Mouse (Mus musculus): Measurements from ENCODE around the gene Metap2. TPM values are rescaled to one million over a fixed set of nuclear protein-coding genes. Genes with fewer than 3 reads are reported as not detected.
"Not testable (repeated sequence)": the region's sequence is repeated elsewhere in the genome, so short reads cannot be mapped to it uniquely, and the experiment has no call there.

The Metap2 gene
- polyA plus RNA-seq, 1 experiment from 2014 or later: 119 TPM

DNA sequence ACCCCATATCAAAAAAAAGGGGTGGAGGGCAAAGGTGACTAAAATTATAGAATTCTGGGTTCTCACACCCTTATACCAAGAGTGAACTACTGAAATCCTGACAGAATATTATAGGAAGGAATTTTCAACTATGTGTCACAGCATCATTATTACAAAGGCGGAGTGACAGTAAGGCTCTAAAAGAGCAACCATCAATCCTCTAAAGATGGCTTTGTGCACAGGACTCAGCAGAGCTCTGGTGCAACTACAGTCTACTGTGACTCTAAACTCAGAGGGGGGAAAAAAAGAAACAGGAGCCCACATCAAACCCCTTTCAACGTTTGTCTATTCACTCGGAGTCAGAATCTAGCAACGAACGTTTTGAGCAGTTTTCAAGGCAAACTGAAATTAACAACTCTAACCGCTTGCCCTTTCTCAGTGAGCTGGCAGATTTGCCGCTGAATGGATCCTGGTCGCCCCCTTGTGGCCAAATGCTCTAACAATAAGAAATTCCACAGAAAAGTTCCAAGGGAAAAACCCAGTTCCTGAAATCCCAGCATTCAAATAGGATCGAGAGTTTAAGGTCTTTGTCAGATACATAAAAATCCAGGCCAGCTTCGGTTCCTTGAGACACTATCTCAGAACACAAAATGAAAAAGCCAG, 84.0 kb downstream of the Metap2 start:
- H3K4me2 ChIP-seq (replicated peaks; ENCODE audit: low read depth): 0 out of 2 replicates have a peak overlapping the region, but pooled peaks have one; percentile 31

DNA sequence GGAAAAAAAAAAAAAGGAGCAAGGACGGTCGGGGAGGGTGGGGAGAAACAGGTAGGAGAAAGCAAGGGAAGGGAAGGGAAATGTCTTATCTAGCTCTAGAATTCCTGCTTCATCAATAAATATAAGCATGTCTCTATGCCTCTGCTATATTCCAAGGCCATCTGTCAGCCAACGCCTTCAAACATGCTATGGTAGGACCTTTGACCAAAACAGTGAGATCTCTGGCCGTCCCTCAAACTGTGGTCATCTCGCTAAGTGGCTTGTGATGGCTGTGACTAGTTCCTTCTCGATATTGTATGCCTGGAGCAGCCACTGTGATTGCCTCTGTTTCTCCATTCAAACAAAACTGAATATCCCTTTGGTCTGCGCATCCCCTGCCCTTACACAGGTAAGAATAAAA, 84.8 kb downstream of the Metap2 start:
- H3K4me3 ChIP-seq (ENCODE audit: low read depth, low read length): no peak overlapping the region
- no peaks in the 10 kb centered on the region for H3K4me1 ChIP-seq (replicated peaks; ENCODE audit: control insufficient read depth, insufficient read depth, low read length)
- no peak overlapping the region for H3K4me2 ChIP-seq (replicated peaks; ENCODE audit: low read depth)
- no peak overlapping the region for H3K9ac ChIP-seq (ENCODE audit: low read depth, low read length)
- no peaks in the 10 kb centered on the region for H3K27me3 ChIP-seq (replicated peaks; ENCODE audit: control insufficient read depth, insufficient read depth, low read length)
- H3K27ac ChIP-seq (ENCODE audit: low read depth, low read length): no peak overlapping the region
- no peak for TF ChIP-seq CTCF (IDR thresholded peaks at IDR 0.05; ENCODE audit: low read depth)
- no peak for ATAC-seq
- H3K9me3 ChIP-seq (ENCODE audit: control insufficient read depth): no peaks in the 10 kb centered on the region
- no peaks in the 10 kb centered on the region for H3K36me3 ChIP-seq (ENCODE audit: control insufficient read depth, insufficient read depth)
- 68% methylated on average over 7 of the region's 7 CpGs for WGBS

More for the DNA sequence above, 84.0 kb downstream of the Metap2 start:
- no peak for ATAC-seq
- WGBS: 12% methylated on average over 10 of the region's 10 CpGs
- TF ChIP-seq CTCF (IDR thresholded peaks at IDR 0.05; ENCODE audit: low read depth): peak; percentile 90
- H3K4me3 ChIP-seq (ENCODE audit: low read depth, low read length): no peak overlapping the region
- H3K4me1 ChIP-seq (replicated peaks; ENCODE audit: control insufficient read depth, insufficient read depth, low read length): no peaks in the 10 kb centered on the region
- no peaks in the 10 kb centered on the region for H3K36me3 ChIP-seq (ENCODE audit: control insufficient read depth, insufficient read depth)
- H3K27ac ChIP-seq (ENCODE audit: low read depth, low read length): no peak overlapping the region
- H3K9me3 ChIP-seq (ENCODE audit: control insufficient read depth): no peaks in the 10 kb centered on the region
- H3K27me3 ChIP-seq (replicated peaks; ENCODE audit: control insufficient read depth, insufficient read depth, low read length): no peaks in the 10 kb centered on the region
- H3K9ac ChIP-seq (ENCODE audit: low read depth, low read length): no peak overlapping the region

DNA sequence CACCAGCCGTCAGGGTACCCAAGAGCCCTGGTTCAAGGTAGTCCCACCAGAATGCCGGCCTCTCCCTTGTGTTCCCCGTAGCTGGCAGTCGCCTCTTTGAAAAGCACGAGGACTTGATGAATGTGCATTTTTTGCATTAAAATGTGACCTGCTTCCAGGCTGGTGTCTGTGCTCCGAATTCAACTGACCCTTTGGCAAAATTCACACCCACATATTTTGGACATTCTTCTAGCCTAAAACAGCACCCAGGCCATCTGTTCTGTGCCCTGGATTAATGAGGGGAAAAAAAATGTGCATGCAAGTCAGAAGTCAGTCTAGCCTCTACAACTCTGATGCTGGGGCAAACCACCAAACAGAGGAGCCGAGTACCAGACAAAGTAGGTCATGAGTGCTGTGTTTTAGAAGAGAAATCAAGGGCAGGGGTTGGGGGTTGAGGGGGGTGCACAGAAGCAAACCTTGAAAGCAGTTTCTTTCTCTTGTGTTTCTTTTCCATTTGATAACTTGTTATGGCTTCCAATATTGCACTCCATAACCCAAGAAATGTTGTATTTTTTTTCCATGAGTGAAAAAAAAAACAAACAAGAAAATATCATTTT, 86.2 kb downstream of the Metap2 start:
- 65% methylated on average over 7 of the region's 7 CpGs for WGBS
- Histone ChIP-seq H3K4me3 (ENCODE audit: low read depth, low read length) (no peak overlapping the region), H3K4me1 (replicated peaks; ENCODE audit: control insufficient read depth, insufficient read depth, low read length) (no peaks in the 10 kb centered on the region), H3K27ac (ENCODE audit: low read depth, low read length) (no peak overlapping the region), H3K9me3 (ENCODE audit: control insufficient read depth) (no peaks in the 10 kb centered on the region), H3K36me3 (ENCODE audit: control insufficient read depth, insufficient read depth) (no peaks in the 10 kb centered on the region), H3K4me2 (replicated peaks; ENCODE audit: low read depth) (no peak overlapping the region), H3K27me3 (replicated peaks; ENCODE audit: control insufficient read depth, insufficient read depth, low read length) (no peaks in the 10 kb centered on the region), H3K9ac (ENCODE audit: low read depth, low read length) (no peak overlapping the region)
- ATAC-seq: no peak
- no peak for TF ChIP-seq CTCF (IDR thresholded peaks at IDR 0.05; ENCODE audit: low read depth)

DNA sequence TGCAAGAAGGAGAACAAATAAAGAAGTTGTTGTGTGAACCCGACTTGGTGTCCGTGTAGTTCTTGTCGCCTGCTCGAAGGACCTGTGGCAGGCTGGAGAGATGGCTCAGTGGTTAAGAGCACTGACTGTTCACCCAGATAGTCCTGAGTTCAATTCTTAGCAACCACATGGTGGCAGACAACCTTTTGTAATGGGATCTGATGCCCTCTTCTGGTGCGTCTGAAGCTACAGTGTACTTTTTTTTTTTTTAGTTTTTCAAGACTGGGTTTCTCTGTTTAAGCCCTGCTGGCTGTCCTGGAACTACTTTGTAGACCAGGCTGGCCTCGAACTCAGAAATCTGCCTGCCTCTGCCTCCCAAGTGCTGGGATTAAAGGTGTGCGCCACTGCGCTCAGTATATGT, 87.5 kb downstream of the Metap2 start:
- H3K4me3 ChIP-seq (ENCODE audit: low read depth, low read length): not testable (repeated sequence)

More for the DNA sequence above, 87.5 kb downstream of the Metap2 start:
- peak; percentile 22; the same call in 1 of the 2 replicates for TF ChIP-seq CTCF (IDR thresholded peaks at IDR 0.05; ENCODE audit: low read depth)
- 93% methylated on average over 8 of the region's 8 CpGs for WGBS
- H3K9me3 ChIP-seq (ENCODE audit: control insufficient read depth); H3K4me1 ChIP-seq (replicated peaks; ENCODE audit: control insufficient read depth, insufficient read depth, low read length); H3K4me2 ChIP-seq (replicated peaks; ENCODE audit: low read depth); H3K36me3 ChIP-seq (ENCODE audit: control insufficient read depth, insufficient read depth); ATAC-seq; H3K27ac ChIP-seq (ENCODE audit: low read depth, low read length); H3K9ac ChIP-seq (ENCODE audit: low read depth, low read length); H3K27me3 ChIP-seq (replicated peaks; ENCODE audit: control insufficient read depth, insufficient read depth, low read length): not testable (repeated sequence)

Other genes starting within 250 kb of the Metap2 start
- 0.08 and 0.09 TPM in 2 replicates for gene Usp44, start 65.5 kb downstream of the Metap2 start, polyA plus RNA-seq (2015; fragmentation: Nextera tagmentation; extraction: Ambion mirVana)
- 10.2 and 10.6 TPM in 2 replicates for gene Vezt, start 138.7 kb upstream of the Metap2 start, polyA plus RNA-seq (2015; fragmentation: Nextera tagmentation; extraction: Ambion mirVana)
- gene Fgd6, start 138.9 kb upstream of the Metap2 start, polyA plus RNA-seq (2015; fragmentation: Nextera tagmentation; extraction: Ambion mirVana): 2.2 and 2.5 TPM in 2 replicates

Data from intestine, postnatal 0 days (tissue).